9 mouse cellular contexts compared by ENCODE assay signal in genomic region chr12:29907056-29907455, GRCm38 (mm10). TPM values are rescaled to one million over a fixed set of nuclear protein-coding genes. Genes with fewer than 3 reads are reported as not detected.
DNase-seq lines count a peak whose midpoint lies in the region; ATAC-seq and TF ChIP-seq lines count a peak whose summit lies in the region.
"Had no signal": no experiment of that assay in that cellular context is flagged by ENCODE, and none has a peak within 500 bp of the region (broad histone marks: within the 10 kb centered on the region; RNA-seq: fewer than 3 reads in every experiment).

No protein-coding gene starts in this region.

- ATAC-seq in kidney, postnatal 0 days (replicated peaks; ENCODE audit: low FRiP score, low read depth): peak; percentile 74; the same call in 1 of the 2 replicates

- DNase-seq in urinary bladder, postnatal 14 days (ENCODE audit: low spot score): peak; percentile 70
- DNase-seq in urinary bladder, postnatal 10 days (ENCODE audit: low spot score): no peak
- DNase-seq in cerebellum, postnatal 4 days (ENCODE audit: low spot score in 2 of 2): peak; percentile 36 to 51
- DNase-seq in heart, adult 9 months (ENCODE audit: low spot score in 2 of 2): peak; percentile 76 to 81
- peak; percentile 92 for DNase-seq in kidney, postnatal 0 days (ENCODE audit: low spot score)
- DNase-seq in mesoderm, embryonic 11.5 days (ENCODE audit: low read depth, low spot score): peak; percentile 36
- DNase-seq in testis, postnatal 10 days (ENCODE audit: low spot score): peak; percentile 68
- no peak for DNase-seq in c-Kit-positive CD71-positive TER-119-positive erythroid progenitor cells, embryonic 14.5 days (ENCODE audit: low spot score)

- peak; percentile 88 for TF ChIP-seq CTCF in kidney, postnatal 0 days (IDR thresholded peaks at IDR 0.05; ENCODE audit: low read depth)

- no peak overlapping the region for H3K4me3 ChIP-seq in kidney, postnatal 0 days (replicated peaks; ENCODE audit: low read depth, low read length)
- H3K4me3 ChIP-seq: embryonic facial prominence, embryonic 12.5 days had no signal

- H3K27ac ChIP-seq in kidney, postnatal 0 days: no peak overlapping the region
- H3K27ac ChIP-seq: embryonic facial prominence, embryonic 12.5 days had no signal

- H3K36me3 ChIP-seq in kidney, postnatal 0 days (ENCODE audit: insufficient read depth, low read length): no peaks in the 10 kb centered on the region
- H3K36me3 ChIP-seq: embryonic facial prominence, embryonic 12.5 days had no signal

- WGBS in kidney, postnatal 0 days: 29% methylated on average over 2 of the region's 2 CpGs

- no peaks in the 10 kb centered on the region for H3K4me1 ChIP-seq in kidney, postnatal 0 days (replicated peaks; ENCODE audit: insufficient read depth, low read length)
- H3K4me1 ChIP-seq: embryonic facial prominence, embryonic 12.5 days had no signal

- H3K27me3 ChIP-seq in kidney, postnatal 0 days (ENCODE audit: insufficient read depth, low read length): no peaks in the 10 kb centered on the region
- H3K27me3 ChIP-seq: embryonic facial prominence, embryonic 12.5 days had no signal

- no peak overlapping the region for H3K4me2 ChIP-seq in kidney, postnatal 0 days (ENCODE audit: low read length)
- H3K4me2 ChIP-seq: embryonic facial prominence, embryonic 12.5 days had no signal

- H3K9me3 ChIP-seq in kidney, postnatal 0 days (replicated peaks; ENCODE audit: low read length): no peaks in the 10 kb centered on the region
- H3K9me3 ChIP-seq: embryonic facial prominence, embryonic 12.5 days had no signal

- no peak overlapping the region for H3K9ac ChIP-seq in kidney, postnatal 0 days (ENCODE audit: low read depth, low read length)
- H3K9ac ChIP-seq: embryonic facial prominence, embryonic 12.5 days had no signal

RNA-seq across cellular contexts. Expression of gene Pxdn, which starts 30.4 kb away (rescaled TPM):
- polyA plus RNA-seq in kidney, postnatal 0 days (2015; fragmentation: Nextera tagmentation; extraction: Ambion mirVana): 49.9 and 56.4 TPM in 2 replicates

Comparison
In these comparisons a context has a peak if more than half of its experiments do, and no peak if none do; other contexts are left out.
1. DNase-seq: peak in urinary bladder, postnatal 14 days (single experiment), cerebellum, postnatal 4 days (2 of 2), heart, adult 9 months (2 of 2), kidney, postnatal 0 days (single experiment), mesoderm, embryonic 11.5 days (single experiment) and testis, postnatal 10 days (single experiment); none in urinary bladder, postnatal 10 days (single experiment) and c-Kit-positive CD71-positive TER-119-positive erythroid progenitor cells, embryonic 14.5 days (single experiment).